Mouse (Mus musculus) hindlimb bud, embryonic 11.5 days (tissue): ENCODE measurements around the gene Angptl8.
"Not testable (repeated sequence)": the region's sequence is repeated elsewhere in the genome, so short reads cannot be mapped to it uniquely, and the experiment has no call there.

Source experiments
- DNase-seq: peaks from one replicate; pipeline ENCODE4 v3.0.0-alpha.2; 2012; ENCODE audit warnings: low read depth, low spot score; ENCODE audit errors: extremely low spot score

The Angptl8 gene

DNA sequence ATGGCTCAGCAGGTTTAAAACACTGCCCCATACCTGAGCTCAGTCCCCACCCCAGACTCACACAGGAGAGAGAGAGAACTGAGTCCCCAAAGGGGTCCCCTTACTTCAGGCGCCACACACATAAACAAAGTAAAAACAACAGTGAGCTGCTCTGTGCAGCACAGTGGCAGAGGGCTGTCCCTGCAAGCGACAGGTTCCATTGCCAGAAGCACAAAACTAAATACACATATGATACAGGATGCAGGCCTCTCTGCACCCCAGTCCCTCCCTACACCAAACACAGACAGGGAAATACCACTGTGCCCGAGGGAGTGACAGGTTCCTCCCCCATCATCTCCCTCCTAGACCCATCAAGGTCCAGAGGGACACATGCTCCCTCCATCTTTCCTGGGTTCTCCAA lies 12.1 kb downstream of the Angptl8 start:
- no peak for DNase-seq

DNA sequence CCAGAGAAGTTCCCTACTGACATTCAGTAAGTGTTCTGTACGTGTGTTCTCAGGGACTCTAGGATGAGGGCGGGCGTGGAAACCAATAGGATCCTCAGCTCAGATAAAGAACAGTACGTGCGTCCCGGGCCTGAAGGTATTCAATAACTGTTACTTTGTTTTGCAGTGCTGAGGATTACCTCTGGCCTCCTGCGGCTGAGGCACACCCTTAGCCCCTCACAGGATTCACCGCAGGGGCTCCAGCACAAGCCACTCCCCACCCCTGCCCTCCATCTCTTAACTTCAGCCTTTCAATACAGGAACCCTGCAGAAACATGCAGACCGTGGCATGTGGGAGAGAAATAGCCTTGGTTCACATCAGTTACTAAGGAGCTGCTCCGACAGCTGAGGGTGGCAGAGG lies 12.6 kb downstream of the Angptl8 start:
- no peak for DNase-seq

DNA sequence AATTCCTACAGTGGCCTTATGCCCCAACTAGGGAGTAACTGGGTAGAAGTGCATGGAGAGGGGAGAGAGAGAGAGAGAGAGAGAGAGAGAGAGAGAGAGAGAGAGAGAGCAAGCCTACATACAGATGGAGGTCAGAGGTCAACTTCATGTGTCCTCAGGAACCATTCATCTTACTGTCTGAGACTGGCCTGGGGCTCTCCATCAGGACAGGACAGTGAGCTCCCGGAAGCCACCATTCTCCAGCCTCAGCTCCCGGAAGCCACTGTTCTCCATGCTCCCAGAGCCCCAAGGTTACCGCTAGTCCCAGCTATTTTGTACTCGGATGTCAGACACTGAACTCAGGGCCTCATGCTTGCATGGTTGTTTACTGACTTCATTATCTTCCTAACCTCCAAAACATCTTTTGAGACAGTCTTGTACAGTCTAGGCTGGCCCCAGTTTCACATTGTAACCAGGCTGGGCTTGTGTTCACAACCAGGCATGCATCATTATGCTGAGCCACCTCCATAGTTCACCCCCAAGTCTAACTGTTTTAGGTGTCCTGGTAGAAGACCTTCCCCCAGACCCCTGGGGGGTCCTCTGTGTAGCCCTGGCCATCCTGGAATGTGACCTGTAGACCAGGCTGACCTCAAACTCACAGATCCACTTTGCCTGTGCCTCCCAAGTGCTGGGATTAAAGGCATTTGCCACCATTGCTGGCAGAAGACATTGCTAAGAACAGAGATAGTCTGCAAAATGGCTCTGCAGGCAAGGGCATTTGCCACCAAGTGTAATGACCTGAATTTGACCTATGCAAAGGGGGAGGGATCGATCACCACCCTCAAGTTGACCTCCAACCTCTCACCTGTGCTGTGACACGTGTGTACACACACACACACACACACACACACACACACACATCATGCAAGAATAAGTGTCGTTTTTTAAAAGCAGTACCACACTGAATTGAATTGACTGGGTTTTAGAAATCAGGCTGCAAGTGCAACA lies 14.7 kb downstream of the Angptl8 start:
- no peak for DNase-seq

DNA sequence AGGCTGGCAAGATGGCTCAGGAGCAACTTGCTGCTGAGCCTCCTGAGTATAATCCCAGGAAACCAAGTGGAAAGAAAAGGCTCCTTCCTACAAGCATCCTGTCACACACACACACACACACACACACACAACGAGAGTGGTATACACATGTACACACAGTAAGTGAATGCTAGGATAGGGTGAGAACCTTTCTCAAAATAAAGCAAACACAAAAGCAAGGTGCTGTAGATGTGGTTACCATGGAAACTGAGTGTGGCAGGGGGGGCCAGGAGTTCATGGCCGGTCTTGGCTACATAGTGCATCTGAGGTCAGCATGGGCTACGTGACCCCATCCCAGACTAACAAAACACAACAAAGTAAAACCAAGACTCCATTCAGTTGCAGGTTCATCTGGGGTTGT lies 15.8 kb downstream of the Angptl8 start:
- no peak for DNase-seq

DNA sequence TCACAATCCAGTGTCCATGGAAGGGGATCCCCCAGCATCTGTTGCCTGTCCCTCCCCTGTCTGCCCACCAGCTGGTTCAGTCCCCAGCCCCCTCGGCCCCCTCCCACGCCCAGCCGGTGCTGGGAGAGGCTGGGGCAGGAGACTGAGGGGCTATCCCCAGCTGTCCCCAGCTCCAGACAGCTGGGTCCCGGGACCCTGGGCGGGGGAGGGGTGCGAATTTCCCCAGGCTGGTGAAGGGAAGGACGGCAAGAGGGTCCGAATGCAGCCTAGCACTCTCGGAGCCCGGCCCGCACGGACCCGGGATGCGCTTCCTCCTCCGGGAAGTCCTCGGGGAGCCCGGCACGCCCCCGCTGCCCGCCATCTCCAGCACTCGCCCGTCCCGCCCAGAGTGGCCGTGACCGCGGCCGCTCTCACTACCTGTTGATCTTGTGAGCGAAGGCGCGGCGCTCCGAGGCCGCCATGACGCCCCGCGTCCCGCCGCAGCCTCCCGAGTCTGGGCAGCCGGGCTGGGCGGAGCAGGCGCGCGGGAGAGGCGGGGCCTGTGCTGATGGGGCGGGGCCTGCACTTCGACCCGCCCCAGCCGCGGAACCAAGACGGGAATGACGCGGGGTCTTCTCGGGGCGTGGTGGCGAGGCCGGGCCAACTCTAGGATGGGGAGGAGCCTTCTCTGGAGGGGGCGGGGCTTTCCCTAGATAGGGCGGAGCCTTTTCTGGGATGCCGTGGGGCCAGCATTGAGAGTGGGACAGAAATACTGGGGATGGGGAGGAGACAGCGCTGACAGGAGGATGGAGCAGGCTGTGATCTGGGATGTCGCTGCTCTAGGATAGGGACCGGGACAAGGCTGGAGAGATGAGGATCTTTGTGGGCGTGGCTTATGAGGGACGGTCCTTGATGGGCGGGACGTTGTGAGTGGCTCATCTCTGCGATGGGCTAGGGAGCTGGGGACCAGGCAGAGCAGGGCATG lies 17.1 kb downstream of the Angptl8 start, which contains the start of gene Dock6:
Dock6 (minus strand) TSS at position 508 of the 964 bp plus-strand sequence.
- no peak for DNase-seq

DNA sequence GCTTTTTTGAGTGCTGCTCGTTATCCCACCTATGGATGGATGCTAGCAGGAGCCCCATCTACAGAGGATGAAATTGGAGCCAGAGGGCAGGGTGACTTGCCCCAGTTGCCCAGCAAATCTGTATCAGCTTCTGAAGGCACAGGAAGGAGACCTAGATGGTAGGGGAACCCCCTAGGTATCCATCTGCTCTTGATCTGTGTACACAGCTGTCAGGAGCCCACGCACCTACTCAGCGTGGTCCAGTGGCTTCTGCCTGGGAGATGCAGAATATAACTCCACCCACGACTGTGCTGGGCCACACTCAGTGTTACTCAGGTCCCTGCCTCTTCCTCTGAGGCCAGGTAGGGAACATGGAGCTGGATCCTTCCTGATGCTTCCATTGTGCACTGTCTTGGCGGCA lies 18.7 kb downstream of the Angptl8 start:
- no peak for DNase-seq

DNA sequence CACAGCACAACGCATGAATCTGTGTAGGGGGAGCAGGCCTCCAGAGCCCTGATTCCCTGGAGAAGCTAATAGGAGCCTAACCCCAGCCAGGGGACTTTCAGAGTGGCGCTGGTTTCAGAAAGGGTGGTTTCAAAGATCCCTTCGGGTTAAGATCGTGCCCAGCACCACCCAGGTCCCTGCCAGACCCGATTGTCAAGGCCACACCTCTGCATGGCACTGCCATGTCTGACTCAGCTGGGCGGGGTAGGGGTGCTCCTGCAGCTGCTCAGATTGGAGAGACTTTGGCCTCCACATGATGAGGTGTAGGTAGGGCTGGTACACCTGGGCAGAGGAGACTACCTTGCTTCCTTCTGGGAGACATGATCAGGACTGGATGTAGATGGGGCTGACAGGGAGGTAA lies 19.6 kb downstream of the Angptl8 start:
- no peak for DNase-seq

DNA sequence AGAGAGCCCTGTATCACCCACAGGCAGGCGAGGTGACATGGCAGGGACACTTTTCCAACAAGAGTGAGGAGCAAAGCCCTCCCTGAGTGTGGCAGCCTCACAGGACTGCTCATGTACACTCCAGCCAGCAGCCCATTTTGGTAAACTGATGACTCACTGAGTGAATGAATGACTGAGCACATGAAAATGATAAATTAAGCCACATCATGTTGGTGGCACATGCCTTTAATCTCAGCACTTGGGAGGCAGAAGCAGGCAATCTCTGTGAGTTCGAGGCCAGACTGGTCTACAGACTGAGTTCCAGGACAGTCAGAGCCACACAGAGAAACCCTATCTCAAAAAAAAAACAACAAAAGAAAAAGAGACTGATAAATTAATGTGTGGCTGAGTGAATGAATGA lies 22.2 kb downstream of the Angptl8 start:
- no peak for DNase-seq

DNA sequence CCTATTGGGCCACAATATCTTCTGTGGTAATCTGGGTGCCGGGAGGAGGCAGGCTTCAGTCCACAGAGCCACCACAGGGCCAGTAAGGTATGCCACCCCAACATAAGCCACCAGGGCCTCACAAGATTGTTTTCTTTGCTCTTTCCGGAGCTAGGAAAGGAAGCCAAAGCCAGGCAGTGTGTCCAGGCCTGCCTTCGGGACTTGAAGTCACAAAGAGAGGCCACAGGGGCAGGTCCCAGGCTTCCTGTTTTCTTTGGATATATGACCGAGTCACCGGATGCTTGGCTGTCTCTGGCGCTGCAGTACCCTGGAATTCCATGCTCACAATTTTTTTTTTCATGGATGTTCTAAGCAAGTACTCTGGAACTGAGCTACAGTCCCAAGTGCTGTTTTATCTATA lies 22.8 kb downstream of the Angptl8 start:
- DNase-seq: no peak

DNA sequence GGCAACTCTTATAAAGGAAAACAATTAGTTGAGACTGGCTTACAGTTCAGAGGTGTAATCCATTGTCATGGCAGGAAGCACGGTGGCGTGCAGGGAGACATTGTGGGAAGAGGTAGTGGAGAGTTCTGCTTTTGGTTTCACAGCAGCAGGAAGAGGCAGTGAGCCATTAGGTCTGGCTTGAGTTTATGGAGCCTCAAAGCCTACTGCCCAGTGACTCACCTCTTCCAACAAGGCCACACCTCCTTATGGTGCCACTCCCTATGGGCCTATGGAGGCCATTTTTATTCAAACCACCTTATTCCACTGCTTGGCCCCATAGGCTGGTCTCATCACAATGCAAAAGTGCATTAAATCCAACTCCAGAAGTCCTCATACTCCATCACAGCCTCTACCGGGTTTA lies 24.3 kb downstream of the Angptl8 start:
- DNase-seq: no peak

DNA sequence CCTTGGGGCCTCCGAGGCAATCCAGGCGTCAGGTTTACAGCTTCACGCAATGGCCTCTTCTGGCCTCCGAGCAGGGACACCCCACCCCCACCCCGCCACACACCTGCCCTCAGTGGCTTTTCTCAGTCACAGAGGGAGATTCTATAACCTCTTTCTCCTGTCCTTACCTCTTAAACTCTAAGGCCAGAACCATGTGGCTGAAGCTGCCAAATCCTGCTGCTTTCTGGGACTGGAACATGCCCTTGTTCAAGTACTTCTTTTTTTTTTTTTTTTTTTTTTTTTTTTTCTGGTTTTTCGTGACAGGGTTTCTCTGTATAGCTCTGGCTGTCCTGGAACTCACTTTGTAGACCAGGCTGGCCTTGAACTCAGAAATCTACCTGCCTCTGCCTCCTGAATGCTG lies 25.0 kb downstream of the Angptl8 start:
- not testable (repeated sequence) for DNase-seq

DNA sequence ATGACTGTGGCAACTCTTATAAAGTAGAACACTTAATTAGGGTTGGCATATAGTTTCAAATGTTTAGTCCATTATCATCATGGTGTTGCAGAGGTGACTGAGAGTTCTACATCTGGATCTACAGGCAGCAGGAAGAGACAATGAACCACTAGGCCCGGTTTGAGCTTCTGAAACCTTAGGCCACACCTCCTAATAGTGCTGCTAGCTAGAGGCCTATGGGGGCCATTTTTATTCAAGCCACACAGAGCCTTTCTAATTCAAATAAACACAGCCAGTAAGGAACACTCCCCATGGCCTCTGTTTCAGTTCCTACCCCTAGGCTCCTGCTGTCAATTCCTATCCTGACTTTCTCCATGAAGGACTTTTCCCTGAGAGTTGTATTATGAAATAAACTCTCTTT lies 26.9 kb downstream of the Angptl8 start:
- no peak for DNase-seq

DNA sequence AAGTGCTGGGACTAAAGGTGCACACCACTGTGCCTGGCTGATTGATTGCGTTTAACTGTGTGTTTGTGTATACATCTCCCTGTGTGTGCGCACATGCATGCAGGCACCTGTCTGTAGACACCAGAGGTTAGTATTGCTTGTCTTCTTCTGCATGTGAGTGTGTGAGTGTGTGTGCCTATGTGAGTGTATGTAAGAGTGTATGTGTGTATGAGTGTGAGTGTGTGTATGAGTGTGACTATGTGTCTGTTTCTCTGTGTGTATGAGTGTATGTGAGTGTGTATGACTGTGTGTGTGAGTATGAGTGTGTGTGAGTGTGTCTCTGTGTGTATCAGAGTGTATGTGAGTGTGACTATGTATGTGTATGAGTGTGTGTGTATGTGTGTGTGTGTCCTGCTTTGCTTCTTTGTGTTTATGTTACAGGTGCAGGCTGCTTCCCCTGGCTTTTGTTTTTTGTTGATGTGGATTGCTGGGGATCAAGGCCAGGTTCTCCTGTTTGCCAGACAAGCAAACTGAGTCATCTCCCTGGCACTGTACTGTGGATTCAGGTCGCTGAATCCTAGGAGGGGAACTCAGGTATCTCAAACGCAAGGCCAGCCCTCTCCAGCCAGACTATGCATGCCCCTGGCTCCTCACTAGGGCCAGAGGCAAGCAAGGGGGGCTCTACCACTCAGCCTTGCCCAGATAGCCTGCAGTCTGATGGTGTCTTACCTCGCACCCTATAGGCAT lies 30.5 kb downstream of the Angptl8 start:
- no peak for DNase-seq

DNA sequence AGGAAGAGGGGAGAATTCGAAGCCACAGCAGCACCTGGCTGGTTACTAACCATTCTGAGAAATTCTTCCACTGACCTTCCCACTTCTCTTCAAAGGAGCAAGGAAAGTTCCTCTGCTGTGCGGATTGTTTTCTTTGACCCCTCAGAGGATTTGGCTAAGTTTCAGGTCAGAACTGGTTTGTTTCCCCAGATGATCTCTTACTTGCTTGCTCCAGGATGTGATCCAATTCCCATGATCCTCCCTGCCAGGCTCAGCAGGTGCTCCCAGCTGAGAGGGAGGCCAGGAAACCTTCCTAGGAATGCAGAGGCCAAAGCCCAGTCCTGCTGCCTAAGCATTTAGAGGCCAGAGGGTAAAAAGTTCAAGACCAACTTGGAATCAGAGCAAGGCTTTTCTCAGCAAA lies 31.3 kb downstream of the Angptl8 start:
- DNase-seq: no peak

DNA sequence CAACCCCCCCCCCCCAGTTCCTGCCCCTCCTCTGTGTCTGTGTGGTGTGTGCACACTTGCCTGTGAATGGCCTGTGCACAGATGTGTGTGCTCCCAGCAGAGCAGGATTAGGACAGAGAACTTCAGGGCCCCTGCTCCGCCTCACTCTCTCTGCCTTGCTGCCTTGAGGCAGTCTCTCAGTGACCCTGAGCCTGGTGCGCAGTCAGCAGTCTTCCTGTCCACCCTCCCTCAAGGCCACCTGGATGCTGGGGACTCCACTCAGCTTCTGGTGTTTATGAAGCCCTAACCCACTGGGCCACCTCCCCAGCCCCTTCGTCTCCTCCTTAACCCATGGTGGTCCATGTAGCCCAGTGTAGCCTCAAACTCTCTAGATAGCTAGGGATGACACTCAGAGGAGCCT lies 32.4 kb downstream of the Angptl8 start:
- no peak for DNase-seq

DNA sequence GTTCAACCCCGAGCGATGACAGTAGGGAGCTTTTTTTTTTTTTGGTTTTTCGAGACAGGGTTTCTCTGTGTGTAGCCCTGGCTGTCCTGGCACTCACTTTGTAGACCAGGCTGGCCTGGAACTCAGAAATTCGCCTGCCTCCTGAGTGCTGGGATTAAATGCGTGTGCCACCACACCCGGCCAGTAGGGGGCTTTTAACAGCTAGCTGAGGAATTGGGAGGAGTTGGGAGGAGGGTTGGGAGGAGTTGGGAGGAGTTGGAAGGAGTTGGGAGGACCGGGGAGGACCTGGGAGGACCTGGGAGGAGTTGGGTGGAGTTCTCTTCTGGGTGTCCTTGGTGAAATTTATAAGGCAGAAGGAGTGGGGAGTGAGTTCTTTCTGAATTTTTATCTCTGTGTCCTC lies 34.0 kb downstream of the Angptl8 start:
- not testable (repeated sequence) for DNase-seq

DNA sequence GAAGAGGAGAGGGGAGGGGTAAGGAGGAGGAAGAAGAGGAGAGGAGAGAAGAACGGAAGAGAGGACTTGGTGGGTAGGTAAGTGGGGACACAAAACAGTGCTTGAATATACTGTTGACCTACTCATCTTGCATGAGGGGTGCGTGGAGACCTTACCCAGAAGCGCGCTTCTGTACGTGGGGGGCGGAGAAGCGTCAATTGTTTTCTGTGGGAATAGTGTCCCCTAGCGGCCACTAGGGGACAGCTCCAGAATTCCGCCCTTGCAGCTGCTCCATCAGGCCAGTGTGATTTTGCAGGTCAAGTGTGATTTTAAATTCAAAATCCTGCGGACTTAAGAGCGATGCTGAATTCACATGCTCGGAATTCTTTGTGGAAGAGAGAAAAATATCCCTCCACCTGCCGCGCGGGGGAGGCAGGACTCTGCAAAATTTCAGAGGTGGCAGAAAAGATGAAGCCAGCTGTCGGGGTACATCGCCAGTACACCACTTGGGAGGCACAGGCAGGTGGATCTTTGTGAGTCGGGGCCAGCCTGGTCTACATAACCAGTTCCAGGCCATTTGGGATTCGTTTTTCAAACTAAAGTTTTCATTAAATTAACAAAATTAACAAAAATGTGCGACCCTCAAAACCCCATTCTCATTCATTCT lies 35.7 kb downstream of the Angptl8 start:
- DNase-seq: no peak

DNA sequence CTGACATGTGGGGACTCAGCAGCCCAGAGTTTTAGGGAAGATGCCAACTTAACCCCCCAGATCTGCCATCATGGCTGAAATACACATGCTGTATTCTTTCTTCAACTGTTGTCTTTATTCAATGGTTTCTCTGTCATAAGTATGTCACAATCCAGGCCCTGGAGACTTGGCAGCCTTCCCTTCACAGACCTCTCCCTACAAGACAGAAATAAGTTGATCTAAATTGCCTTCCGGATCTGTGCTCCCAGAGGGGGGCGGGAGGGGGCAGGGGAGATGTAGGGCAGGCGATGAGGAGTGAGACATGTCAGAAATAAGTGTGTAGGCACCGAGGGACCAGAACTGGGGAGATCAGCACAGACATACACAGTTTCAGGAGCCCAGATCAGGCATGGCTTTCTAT lies 36.9 kb downstream of the Angptl8 start:
- DNase-seq: no peak

DNA sequence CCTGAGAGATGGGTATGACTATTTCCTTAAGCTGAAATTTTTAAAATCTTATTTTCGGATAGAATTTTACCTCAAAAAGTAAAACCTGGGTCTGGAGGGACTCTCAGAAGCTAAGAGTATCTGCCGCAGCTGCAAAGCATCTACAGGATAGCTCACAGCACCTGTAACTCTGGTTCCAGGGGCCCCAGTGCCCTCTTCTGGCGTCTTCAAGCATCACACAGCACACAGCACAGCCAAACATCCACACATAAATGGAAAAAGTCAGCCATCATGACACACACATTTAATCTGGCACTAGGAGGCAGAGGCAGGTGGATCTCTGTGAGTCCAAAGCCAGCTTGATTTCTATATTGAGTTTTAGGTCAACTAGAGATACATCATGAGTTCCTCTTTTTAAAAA lies 41.3 kb downstream of the Angptl8 start:
- DNase-seq: no peak
